Comparison of ENCODE assay signal across 8 mouse cellular contexts in the genomic region with DNA sequence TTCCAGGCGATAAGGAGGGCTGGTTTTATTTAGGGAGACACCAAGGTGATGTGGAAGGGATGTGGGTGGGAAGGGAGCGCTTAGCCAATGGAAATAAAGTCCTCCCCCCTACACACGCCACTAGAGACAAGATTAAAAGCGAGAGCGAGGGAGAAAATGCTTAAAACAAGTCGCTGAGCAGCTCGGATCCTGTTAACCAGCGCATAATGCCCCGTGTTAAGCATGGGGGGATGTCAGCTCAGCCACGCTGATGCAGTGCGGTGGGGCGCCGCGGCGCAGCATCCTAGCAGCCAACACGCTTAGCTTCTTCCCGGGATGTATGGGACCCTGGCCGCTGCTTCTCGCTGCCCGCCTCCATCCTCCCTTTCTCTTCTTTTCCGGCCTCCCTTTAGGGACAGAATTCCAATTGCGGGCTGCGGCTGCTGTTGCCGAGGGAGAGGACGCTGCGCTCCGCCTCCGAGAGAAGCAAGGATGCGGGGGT. TPM values are rescaled to one million over a fixed set of nuclear protein-coding genes. Genes with fewer than 3 reads are reported as not detected.
DNase-seq lines count a peak whose midpoint lies in the region; ATAC-seq and TF ChIP-seq lines count a peak whose summit lies in the region.

A gene (minus strand): TSS at position 57 of the 481 bp plus-strand sequence.

- no peak within 1 kb of the TSS for H3K9ac ChIP-seq in heart, embryonic 12.5 days
- H3K9ac ChIP-seq in heart, adult 2 months (ENCODE audit: low read depth, low read length): no peak within 1 kb of the TSS

- no peak for TF ChIP-seq CTCF in heart, adult 2 months (IDR thresholded peaks at IDR 0.05)

- no peaks in the 10 kb centered on the region for H3K79me2 ChIP-seq in heart, adult 2 months (replicated peaks; ENCODE audit: control insufficient read depth, insufficient read depth, low read length)

- H3K9me3 ChIP-seq in heart, embryonic 12.5 days (replicated peaks): no peaks in the 10 kb centered on the region

- 0 out of 2 replicates have a peak within 1 kb of the TSS, but pooled peaks have one; percentile 19 for H3K4me2 ChIP-seq in heart, embryonic 12.5 days

- 3% methylated on average over 29 of the region's 29 CpGs for WGBS in heart, embryonic 12.5 days
- 3% methylated on average over 29 of the region's 29 CpGs for WGBS in heart, adult 2 months

- peaks cover 76% of the 10 kb centered on the region for H3K27me3 ChIP-seq in heart, embryonic 12.5 days (replicated peaks)
- peaks cover 3% of the 10 kb centered on the region for H3K27me3 ChIP-seq in heart, adult 2 months (ENCODE audit: control insufficient read depth, insufficient read depth, low read length)

- no peak for ATAC-seq in heart, embryonic 12.5 days (ENCODE audit: insufficient number of reproducible peaks, low FRiP score)
- ATAC-seq in frontal cortex, adult (ENCODE audit: low TSS enrichment): peak; percentile 62

- TF ChIP-seq POLR2A in heart, adult 2 months (IDR thresholded peaks at IDR 0.05; ENCODE audit: insufficient read depth, low read depth, low read length): no peak

- H3K4me3 ChIP-seq in heart, embryonic 12.5 days: no peak within 1 kb of the TSS; the same call in 1 of the 2 replicates
- no peak within 1 kb of the TSS for H3K4me3 ChIP-seq in heart, adult 2 months

- no peak within 1 kb of the TSS for H3K27ac ChIP-seq in heart, embryonic 12.5 days (ENCODE audit: poor library complexity, severe bottlenecking)
- no peak within 1 kb of the TSS for H3K27ac ChIP-seq in heart, adult 2 months

- no peak for DNase-seq in heart, adult 2 months
- DNase-seq in left cerebral cortex, postnatal 14 days (ENCODE audit: low spot score in 2 of 2): peak; percentile 78 to 83
- DNase-seq in retina, embryonic 14.5 days (ENCODE audit: low spot score): peak; percentile 47
- no peak for DNase-seq in thymus, postnatal 10 days (ENCODE audit: low spot score in 2 of 2)
- DNase-seq in thymus, adult 18-20 months: no peak
- no peak for DNase-seq in heart, postnatal 10 days

- no peaks in the 10 kb centered on the region for H3K36me3 ChIP-seq in heart, embryonic 12.5 days
- no peaks in the 10 kb centered on the region for H3K36me3 ChIP-seq in heart, adult 2 months (ENCODE audit: control insufficient read depth, insufficient read depth, low read length)

- intact Hi-C loops in heart, adult 2 months (cut with DNase I): no loop called here
- intact Hi-C loops in left cerebral cortex, postnatal 14 days (cut with DNase I): loop anchor here (2.0 to 10.0 kb wide), 2 partner anchors 104 to 168 kb away; a partner anchor contains a TSS
- intact Hi-C loops in heart, postnatal 10 days (cut with DNase I): no loop called here

- H3K4me1 ChIP-seq in heart, embryonic 12.5 days (replicated peaks): no peaks in the 10 kb centered on the region
- no peaks in the 10 kb centered on the region for H3K4me1 ChIP-seq in heart, adult 2 months (ENCODE audit: control insufficient read depth, insufficient read depth, low read length)

- TF ChIP-seq EP300 in heart, adult 2 months (IDR thresholded peaks at IDR 0.05; ENCODE audit: insufficient read depth, low read depth, low read length): no peak

RNA-seq across cellular contexts. Expression of the gene that starts here (rescaled TPM):
- polyA plus RNA-seq in heart, embryonic 12.5 days (2016; fragmentation: Nextera tagmentation; extraction: Ambion mirVana): 0.06 and 0.12 TPM in 2 replicates
- total RNA-seq in heart, adult 2 months (2021): not detected
- 0.06 TPM in 1 of 2 replicates, not detected in the other for polyA plus RNA-seq in heart, adult 2 months (2012; rRNA removed)
- 10 to 100 TPM; 94.7 to 97.6 TPM for total RNA-seq in left cerebral cortex, postnatal 14 days (2021)
- not detected for total RNA-seq in heart, postnatal 10 days (2021)

Comparison
In these comparisons a context has a peak if more than half of its experiments do, and no peak if none do; other contexts are left out.
1. RNA of the gene that starts here (total RNA-seq): 94.7 to 97.6 TPM in left cerebral cortex, postnatal 14 days; not detected in heart, postnatal 10 days and not detected in heart, adult 2 months; every median in the first group is over 10 times any median in the second.
2. DNase-seq: peak in left cerebral cortex, postnatal 14 days (2 of 2) and retina, embryonic 14.5 days (single experiment); none in heart, adult 2 months (0 of 2), thymus, postnatal 10 days (0 of 2), thymus, adult 18-20 months (0 of 2) and heart, postnatal 10 days (0 of 2).